Mouse (Mus musculus): Measurements from ENCODE around the gene Acvrl1.

- TF ChIP-seq GATA1 (IDR thresholded peaks at IDR 0.05; ENCODE audit: borderline replicate concordance, low read length) (no peak), FLI1 (IDR thresholded peaks at IDR 0.05; ENCODE audit: low read length) (no peak)
Observed at GRCm38 (mm10) chr15:101095392-101095791, 32.9 kb upstream of the Acvrl1 start.

Data from megakaryocyte, embryonic 14.5 days (primary cell).